Mouse (Mus musculus): ENCODE measurements around the gene Ttc36.
"Not testable (repeated sequence)": the region's sequence is repeated elsewhere in the genome, so short reads cannot be mapped to it uniquely, and the experiment has no call there.

Gene Ttc36

GRCm38 (mm10) chr9:44772392-44772749, 30.5 kb downstream of the Ttc36 start:
- no peak for DNase-seq

GRCm38 (mm10) chr9:44771376-44771775, 31.5 kb downstream of the Ttc36 start:
- no peak for DNase-seq

DNA sequence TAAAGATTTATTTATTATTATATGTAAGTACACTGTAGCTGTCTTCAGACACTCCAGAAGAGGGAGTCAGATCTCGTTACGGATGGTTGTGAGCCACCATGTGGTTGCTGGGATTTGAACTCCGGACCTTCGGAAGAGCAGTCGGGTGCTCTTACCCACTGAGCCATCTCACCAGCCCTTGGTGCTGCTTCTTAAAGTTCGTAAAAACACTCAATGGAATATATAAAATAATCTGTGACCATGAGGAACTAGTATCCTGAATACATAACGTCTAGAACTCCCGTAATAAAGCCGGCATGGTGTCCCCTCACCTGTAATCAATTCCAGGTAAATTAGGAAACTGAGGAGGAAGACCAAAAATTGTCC, 34.9 kb downstream of the Ttc36 start:
- DNase-seq, result not testable (repeated sequence)

GRCm38 (mm10) chr9:44767101-44768028, 35.5 kb downstream of the Ttc36 start, which contains the start of the genes Arcn1 and Ift46:
TSS of gene Arcn1 (minus strand) at chr9:44767845.
TSS of gene Ift46 (plus strand) at chr9:44767908.
- peak; percentile 84 for DNase-seq

GRCm38 (mm10) chr9:44760873-44761272, 42.0 kb downstream of the Ttc36 start:
- DNase-seq, result no peak

All from cerebellum, adult 11-12 months (tissue).